Mouse (Mus musculus) heart, postnatal 14 days (tissue): ENCODE results near the gene Hoxb1. TPM values are rescaled to one million over a fixed set of nuclear protein-coding genes. Genes with fewer than 3 reads are reported as not detected.

Experiments used
- DNase-seq, 2 experiments: peaks; one replicate each; pipeline ENCODE4 v3.0.0; 2021 to 2022
- intact Hi-C: fragments of 180-260 bp; cut with DNase I; formaldehyde crosslinking; loops from one replicate; pipeline ENCODE4 v1.15.1; 2025
- total RNA-seq, 2 experiments: library from RNA; stranded (reverse); gene quantifications; 2 replicates each; pipeline ENCODE4 v1.2.3; 2021

Hoxb1 gene
- total RNA-seq, 2 experiments from 2014 or later: not detected

DNA sequence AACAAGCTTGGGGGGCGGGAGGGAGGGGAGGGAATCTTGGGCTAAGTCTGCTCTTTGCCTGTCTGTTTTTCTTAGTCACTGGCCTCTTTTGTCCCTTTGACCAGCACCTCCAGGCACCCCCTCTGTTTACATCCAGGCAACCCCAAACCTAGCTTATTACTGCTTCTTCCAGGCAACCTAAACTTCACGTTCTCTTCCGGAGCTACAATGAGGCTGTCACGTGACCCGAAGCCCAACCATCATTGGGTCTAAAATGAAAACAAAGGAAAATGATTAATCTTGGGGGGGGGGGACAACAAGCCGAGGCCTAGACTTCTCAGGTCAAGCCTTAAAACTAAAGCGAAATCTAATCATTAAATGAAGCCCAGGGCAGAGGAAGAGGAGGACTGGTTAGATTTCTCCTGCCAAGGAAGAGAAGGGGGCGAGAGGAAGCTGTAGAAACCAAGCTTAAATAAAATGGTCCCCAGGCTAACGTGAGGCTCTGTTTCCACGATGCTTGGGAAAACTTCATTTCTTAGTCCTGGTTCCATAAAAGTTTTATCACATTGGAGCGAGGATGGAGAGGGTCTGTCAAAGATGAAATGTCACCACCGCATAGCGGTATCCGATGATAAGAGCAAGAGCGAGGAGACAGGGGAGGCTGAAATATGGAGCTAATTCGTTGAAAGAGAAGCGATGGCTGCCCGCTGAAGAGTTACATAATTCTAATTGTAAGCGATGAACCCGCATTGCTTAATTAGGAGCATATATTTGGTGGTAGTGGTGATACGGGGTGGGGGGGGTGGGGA lies 17.2 kb upstream of the Hoxb1 start:
- intact Hi-C loops: no loop called here
- no peak for DNase-seq

DNA sequence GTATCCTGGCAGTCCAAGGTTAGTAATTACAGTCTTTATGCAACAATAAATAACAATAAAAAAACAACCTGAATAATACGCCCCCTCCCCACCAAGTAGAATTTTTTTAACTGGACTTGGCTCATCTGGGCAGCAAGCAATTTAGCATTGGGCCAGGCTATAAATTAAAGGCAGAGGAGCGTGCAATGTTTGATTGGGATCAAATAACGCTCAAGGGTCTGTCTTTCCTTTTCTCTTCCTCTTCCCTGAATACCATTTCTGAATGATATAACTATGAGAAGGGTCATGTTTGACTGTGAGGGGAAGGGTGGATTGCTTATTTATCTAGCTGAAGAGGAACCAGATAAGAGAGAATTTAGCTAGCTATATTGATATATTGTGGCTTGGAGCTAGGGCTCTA lies 16.6 kb upstream of the Hoxb1 start:
- no peak for DNase-seq
- intact Hi-C loops: no loop called here

DNA sequence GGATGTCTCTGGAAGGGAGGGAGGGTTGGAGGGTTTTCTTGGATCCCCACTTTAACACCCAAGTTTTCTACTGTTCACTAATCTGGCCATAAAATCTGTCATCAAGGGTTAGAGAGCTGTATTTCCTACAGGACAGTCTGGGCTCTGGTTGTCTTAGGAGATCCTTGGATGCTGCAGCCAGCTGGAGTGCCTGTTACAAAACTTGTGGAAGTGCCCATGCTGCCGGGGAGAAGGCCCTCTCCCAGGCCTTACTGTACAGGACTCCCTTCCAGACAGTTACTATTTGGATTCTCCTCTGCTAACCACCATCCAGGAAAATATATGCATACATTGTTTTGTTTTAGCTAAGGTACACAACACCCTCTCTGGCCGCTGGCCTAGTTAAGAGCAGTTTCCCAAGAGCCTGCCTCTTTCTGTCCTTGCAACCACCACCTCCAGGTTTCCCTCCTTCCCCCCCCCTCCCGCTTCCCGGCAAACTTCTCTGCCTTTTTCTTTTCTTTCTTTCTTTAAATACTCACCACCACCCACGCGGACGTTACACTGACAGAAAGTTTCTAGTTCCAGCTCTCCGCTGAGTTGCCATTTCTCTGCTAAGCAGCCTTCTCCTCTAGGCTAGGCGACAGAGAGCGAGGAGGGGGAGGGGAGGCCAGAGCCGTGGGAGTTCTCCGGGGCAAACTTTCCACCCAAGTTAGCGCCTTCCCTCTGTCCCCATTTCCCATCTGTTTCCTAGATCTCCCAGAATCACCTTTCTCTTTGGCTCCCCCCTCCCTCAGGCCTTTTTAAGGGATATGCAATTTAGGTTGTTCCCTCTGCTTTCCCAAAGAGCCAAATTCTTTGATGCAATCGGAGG lies 15.8 kb upstream of the Hoxb1 start:
- intact Hi-C loops: loop anchor here (5.0 kb wide), 1 partner anchor 32 kb away; the partner anchor contains the start of gene Hoxb4
- no peak for DNase-seq

DNA sequence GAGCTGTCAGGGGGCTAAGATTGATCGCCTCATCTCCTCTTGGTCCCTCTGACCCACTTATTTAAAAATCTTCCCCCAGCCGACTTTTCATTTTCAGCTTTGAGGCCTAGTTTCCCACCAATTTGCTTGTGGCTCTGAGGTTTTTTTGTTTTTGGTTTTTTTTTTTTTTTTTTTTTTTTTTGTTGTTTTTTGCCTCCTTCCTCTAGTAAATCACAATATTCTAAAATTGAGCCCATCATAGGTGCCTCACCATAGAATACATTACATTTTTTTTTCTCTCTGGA lies 15.3 kb upstream of the Hoxb1 start, which contains the start of gene Hoxb2:
Hoxb2 (plus strand) TSS at position 185 of the 284 bp plus-strand sequence.
- DNase-seq: no peak
- intact Hi-C loops: loop anchor here (5.0 kb wide), 1 partner anchor 33 kb away; the partner anchor contains the start of gene Hoxb4

DNA sequence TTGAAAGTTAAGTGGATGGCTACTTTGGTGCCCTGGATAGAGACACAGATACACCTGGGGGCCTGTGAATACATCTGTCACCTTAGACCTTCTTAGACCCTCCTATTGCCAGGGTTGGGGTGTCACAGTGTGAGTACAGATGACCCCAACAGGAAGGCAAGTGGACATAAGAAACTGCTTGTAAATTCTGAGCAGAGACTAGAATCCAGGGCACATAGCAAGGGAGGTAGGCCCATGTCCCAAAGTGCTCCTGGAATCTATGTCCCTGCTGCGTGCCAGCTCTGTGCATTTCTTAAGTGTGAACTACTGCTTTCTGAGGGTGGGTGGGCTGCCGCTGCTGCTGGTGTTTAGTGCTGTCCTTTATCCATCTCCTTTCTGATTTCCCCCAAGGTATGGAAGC lies 14.8 kb upstream of the Hoxb1 start:
- intact Hi-C loops: loop anchor here (5.0 kb wide), 1 partner anchor 33 kb away; the partner anchor contains the start of gene Hoxb4
- no peak for DNase-seq

DNA sequence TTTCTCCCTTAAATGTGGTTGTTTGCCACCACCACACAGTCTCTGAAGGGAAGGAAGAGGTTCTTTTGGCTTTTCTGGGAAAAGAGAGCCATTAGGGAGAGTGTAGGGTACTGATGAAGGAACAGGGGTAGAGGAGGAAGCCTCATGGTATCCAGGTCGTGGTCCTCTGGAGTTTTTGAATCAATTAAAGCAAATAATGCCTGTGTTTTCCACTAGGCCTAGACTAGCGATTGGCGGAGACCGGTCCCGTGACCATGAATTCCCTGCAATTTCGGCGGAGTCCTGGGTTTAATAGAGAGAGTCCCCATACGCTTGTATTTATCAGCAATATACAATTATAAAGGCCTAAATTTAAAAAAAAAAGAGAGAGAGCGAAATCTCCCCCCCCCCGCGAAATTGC lies 14.2 kb upstream of the Hoxb1 start:
- intact Hi-C loops: loop anchor here (5.0 kb wide), 1 partner anchor 34 kb away; the partner anchor contains the start of gene Hoxb4
- DNase-seq: no peak

DNA sequence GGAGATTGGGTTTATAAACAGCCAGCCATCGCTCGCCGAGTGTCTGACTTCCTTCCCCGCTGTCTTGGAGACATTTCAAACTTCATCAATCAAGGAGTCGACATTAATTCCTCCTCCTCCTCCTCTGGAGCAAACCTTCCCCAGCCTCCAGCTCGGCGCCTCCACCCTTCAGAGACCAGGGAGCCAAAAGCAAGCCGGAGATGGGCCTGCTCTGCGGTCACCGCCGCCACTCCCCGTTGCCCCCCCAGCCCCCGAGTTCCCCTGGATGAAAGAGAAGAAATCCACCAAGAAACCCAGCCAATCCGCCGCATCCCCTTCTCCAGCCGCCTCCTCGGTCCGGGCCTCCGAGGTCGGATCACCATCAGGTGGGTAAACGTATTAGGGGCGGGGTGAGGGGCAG lies 13.7 kb upstream of the Hoxb1 start:
- no peak for DNase-seq
- intact Hi-C loops: loop anchor here (5.0 kb wide), 1 partner anchor 35 kb away; the partner anchor contains the start of gene Hoxb4

DNA sequence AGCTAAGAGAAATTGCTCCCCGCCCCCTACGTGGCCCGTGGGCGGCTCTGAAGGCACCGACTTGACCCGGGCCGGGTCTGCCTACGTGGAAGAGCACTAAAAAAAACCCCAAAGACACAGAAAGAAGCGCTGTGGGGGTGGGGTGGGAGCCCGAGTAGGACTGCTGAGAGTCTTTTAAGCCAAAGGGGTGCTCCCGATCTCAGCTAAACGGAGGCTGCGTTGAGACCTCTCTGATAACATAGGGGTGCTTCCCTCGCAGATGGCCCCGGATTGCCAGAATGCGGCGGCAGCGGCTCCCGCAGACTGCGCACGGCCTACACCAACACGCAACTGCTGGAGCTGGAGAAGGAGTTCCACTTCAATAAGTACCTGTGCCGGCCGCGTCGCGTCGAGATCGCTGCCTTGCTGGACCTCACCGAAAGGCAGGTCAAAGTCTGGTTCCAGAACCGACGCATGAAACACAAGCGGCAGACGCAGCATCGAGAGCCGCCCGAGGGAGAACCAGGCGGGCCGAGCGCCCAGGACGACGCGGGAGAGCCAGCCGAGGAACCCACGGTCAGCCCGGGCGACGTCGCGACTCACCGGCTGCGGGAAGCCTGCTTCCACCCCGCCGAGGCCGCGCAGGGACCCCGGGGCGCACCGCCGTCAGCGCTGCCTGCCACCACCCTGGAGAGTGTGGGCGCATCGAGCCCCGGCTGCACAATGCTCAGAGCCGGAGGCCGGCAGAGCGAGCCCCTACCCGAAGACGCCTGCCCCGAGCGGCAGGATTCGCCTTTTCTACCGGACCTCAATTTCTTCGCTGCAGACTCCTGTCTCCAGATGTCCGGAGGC lies 12.6 kb upstream of the Hoxb1 start:
- DNase-seq: peak; percentile 39 to 46

DNA sequence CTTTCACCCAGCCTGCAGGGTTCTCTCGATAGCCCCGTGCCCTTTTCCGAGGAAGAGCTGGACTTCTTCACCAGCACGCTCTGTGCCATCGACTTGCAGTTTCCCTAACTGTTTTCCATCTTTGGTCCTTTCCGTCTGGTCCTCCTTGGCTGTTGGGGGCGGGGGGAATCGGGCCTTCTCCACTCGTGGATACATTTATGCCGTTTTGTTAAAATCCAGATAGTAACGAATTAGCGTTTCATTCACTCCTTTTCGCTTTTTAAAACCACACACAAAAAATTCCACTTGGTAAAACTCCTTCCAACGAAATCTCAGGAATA lies 12.1 kb upstream of the Hoxb1 start:
- DNase-seq: no peak
- intact Hi-C loops: loop anchor here (5.0 kb wide), 1 partner anchor 36 kb away; the partner anchor contains the start of gene Hoxb4

More for the DNA sequence above, 12.6 kb upstream of the Hoxb1 start:
- intact Hi-C loops: loop anchor here (5.0 kb wide), 1 partner anchor 36 kb away; the partner anchor contains the start of gene Hoxb4

DNA sequence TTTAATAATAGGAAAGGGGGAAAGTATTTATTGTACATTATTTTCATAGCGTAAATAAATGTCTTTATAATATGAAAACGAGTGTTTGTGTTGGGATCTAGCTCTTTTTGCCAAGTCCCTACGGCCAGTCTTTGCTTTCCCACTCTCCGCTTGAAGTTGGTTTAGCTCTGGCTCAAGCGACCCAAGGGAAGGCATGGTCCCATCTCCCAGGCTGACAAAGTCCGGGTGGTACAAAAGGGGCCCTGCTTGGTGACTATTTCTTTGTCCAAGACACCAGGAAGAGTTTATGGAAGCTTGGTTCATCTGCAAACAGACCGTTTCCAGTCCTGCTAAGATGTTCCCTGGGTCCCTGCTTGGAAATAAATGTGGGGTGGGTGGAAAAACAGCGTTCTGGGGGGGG lies 11.6 kb upstream of the Hoxb1 start:
- intact Hi-C loops: loop anchor here (5.0 kb wide), 1 partner anchor 37 kb away; the partner anchor contains the start of gene Hoxb4

DNA sequence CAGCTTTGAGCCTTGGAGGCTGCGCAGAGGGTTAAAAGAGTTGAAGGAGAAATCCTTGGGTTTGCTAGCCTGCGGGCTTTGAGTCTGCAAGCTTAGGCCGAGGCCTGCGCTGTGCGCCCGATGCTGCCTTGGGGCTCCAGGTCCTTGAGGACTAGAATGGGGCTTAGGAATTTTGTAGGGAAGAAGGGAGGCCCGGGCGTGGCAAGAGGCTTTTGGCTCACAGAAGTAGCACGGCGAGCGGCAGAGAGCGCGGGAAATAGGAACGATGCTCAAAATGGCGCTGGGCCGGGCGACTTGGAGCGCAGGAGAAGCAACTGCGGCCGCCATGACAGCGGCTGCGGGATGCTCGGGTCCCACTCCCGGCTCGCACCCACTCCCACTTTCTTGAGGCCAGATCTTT lies 11.2 kb upstream of the Hoxb1 start:
- peak; percentile 16 to 38 for DNase-seq
- intact Hi-C loops: loop anchor here (5.0 kb wide), 1 partner anchor 37 kb away; the partner anchor contains the start of gene Hoxb4

More for the DNA sequence above, 11.6 kb upstream of the Hoxb1 start:
- no peak for DNase-seq

DNA sequence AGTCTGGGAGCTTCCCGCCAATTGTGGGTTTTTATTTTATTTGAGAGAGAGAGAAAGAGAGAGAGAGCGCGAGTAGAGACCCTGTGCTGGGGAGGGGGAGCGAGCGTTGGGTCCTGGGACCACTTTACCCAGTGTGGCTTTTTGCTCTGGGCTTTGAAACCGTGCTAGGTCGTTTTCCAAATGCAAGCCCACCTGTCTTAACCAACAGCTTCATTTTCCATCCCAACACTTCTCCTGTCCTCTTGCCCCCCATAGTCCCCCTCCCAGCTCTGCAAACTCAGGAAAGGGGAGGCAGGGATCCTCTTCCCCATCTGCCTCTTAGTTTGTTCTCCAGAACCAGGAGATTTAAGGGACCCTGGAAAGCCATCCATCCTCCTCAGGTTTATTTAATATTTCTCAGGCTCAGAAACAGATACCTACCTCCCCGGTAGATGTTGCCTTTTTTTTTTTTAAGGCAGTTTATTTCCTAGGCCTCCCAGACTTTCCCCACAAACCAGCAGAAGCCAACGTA lies 10.7 kb upstream of the Hoxb1 start:
- DNase-seq: no peak
- intact Hi-C loops: loop anchor here (5.0 kb wide), 1 partner anchor 38 kb away; the partner anchor contains the start of gene Hoxb4

DNA sequence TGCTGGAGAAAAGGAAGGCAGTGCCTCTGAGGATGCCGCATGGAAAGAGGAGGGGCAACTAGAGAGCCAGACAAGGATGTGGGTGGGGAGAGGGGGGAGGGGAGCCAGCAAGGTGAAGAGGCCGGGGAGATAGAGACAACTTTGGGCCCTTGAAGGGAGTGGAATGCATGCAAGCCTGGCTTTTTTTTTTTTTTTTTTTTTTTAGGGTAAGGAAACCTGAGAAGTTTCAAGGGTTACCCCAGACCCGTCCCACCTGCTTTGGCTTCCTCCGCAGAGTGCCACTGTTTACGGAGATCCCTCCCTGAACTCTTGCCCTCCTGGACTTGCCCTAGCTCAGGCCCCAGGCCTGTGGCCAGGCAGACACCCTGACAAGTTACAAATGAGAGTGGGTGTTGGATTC lies 1.7 kb upstream of the Hoxb1 start:
- intact Hi-C loops: no loop called here
- no peak for DNase-seq

DNA sequence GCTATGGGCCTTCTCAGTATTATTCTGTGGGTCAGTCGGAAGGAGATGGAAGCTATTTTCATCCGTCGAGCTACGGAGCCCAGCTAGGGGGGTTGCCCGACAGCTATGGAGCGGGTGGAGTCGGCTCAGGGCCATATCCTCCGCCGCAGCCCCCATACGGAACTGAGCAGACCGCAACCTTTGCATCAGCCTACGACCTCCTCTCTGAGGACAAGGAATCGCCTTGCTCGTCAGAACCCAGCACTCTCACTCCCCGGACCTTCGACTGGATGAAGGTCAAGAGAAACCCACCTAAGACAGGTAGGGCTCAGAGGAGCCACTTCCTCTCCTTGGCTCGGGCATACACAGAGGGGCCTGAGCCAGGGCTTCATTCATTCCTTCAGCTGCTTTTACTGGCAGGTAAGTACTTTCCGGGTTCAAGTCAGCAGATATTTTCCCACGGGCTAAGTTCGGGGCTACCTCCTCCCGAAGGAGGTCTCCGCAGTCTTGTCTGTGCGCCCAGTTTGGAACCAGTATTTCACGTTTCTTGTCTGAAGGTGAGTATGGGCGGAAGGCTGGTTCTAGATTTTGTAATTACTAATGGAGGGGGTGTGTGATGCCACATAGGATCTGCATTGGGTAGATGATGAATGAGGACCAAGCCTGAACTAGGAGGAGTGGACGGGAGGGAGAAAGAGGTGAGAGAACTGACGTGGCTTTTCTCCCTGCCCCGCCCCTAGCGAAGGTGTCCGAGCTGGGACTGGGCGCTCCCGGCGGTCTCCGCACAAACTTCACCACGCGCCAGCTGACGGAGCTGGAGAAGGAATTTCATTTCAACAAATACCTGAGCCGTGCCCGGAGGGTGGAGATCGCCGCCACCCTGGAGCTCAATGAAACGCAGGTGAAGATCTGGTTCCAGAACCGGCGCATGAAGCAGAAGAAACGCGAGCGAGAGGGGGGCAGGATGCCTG lies 815 bp downstream of the Hoxb1 start:
- DNase-seq: no peak
- intact Hi-C loops: no loop called here

DNA sequence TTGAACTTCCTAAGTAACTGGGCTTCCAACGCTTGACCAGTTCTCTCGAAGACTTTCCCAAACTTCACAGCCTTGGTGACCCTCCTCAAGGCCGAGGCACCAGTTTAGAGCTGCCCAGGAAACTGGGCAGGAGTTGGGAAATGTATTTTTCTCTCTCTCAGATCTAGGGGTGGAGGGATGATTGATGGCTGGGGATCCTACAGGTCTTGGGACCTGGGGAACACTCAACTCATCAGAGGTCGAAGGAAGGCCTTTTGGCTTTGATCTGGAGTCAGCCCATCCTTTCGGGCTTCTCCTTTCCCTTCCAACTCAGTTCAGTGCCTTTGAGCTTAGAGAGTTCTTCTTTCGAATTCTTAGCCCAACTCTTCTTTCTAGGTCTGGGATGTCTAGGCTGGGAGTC lies 1.6 kb downstream of the Hoxb1 start:
- DNase-seq: no peak
- intact Hi-C loops: no loop called here

DNA sequence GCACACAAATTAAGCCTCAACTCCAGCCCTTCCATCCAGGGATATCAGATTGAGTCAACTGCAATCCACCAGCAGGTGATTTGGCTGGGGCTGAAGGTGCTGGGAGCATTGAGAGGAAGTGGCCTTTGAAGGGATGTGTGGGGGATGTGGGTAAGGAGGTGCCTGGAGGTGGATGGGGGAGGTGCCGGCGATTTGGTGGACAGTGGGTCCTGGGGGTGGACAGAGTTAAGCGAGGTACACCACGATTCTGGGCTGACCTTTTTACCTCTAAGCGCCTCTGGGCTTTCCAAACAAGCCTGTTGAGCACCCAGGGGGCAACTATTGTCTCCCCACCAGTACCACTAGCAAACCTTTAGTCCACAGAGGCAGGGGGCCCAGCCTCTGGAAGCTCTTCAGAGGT lies 3.1 kb downstream of the Hoxb1 start:
- no peak for DNase-seq
- intact Hi-C loops: no loop called here

DNA sequence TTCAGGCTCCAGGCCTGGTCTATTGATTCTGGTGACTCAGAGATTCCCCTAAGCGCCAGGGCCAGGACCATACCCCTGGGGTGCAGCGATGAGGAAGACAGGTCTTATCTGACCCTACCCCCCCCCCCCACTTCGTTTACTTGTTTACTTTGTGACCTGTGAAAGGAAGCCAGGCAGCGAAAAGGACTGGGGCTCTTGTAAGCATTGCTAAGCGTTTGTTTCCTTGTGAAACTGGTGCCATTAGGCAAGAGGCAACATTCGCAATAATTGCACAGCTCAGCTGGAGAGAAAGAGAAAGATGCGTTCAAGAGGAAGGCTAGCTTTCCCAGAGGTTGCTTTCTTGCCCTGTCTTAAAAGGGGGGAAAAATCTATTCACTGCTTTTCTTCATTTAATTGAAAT lies 3.6 kb downstream of the Hoxb1 start:
- DNase-seq: no peak

DNA sequence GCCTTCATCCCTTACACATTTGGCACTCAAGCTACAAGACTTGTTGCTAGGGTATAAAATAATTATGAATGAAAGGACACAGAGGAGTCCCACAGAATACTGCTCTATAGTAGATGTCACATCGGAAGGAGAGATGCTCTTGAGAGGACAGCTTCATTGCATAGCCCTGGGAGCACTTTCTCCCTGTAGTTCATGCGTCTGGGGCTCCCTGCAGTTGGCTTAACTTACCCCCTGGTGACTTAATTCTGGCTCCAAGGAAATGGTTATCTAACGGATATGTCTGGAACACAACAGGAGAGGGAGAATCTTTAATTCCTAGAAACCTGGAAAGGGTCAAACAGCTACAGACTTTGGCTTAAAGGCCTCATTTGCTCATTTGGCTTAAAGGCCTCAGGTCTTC lies 6.2 kb downstream of the Hoxb1 start:
- DNase-seq: no peak
- intact Hi-C loops: no loop called here

More for the DNA sequence above, 3.6 kb downstream of the Hoxb1 start:
- intact Hi-C loops: no loop called here

DNA sequence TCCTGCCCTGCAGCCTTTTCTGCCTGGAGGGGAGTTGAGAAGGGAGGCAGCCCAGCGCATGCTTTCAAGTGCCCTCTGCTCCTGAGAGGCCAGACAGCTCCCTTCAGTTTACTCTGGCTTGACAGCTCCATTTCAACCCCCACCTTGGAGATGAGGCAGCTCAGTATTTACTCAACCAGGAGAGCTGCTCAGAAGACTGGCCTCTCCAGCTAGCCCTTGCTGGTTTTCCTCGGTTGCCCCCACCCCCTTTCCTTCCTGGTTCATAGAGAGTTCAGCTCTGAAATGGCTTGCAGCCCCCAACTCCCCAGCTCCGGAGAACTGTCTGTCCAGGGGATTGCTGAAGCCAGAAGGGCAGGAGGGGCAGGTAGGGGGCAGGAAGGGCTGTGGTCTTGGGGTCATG lies 7.0 kb downstream of the Hoxb1 start:
- DNase-seq: no peak
- intact Hi-C loops: no loop called here
